Mouse (Mus musculus): Measurements from ENCODE around the gene Pnkp. TPM values are rescaled to one million over a fixed set of nuclear protein-coding genes. Genes with fewer than 3 reads are reported as not detected.

Gene Pnkp
- polyA plus RNA-seq, 1 experiment from 2014 or later = 38.7 TPM

DNA sequence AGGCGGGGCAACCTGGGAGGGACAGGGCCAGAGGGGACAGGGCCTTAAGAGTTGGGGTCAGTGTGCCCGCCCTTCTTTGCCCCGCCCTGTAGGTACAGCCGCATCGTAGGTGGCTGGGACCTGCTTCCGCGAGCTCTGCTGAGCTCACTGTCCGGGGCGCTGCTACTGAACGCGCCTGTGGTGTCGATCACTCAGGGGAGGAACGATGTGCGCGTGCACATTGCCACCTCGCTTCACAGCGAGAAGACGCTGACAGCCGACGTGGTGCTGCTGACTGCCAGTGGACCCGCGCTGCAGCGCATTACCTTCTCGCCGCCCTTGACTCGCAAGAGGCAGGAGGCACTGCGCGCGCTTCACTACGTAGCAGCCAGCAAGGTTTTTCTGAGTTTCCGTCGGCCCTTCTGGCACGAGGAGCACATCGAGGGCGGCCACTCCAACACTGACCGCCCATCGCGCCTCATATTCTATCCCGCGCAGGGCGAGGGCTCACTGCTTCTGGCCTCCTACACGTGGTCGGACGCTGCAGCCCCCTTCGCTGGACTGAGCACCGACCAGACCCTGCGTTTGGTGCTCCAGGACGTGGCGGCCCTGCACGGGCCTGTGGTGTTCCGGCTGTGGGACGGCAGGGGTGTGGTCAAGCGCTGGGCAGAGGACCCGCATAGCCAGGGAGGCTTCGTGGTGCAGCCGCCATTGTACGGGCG is 17.3 kb upstream of the Pnkp start:
- Histone ChIP-seq H3K4me1 (ENCODE audit: insufficient read depth, low read length) (peaks cover 16% of the 10 kb centered on the region), H3K36me3 (ENCODE audit: insufficient read depth, low read length) (peaks cover 34% of the 10 kb centered on the region), H3K27me3 (ENCODE audit: insufficient read depth, low read length) (peaks cover 6% of the 10 kb centered on the region; the same call in 1 of the 2 replicates), H3K9me3 (ENCODE audit: low read length) (no peaks in the 10 kb centered on the region), H3K27ac (ENCODE audit: low read length) (no peak overlapping the region), H3K4me3 (ENCODE audit: low read length) (peak overlapping the region; percentile 39), H3K4me2 (replicated peaks; ENCODE audit: low read depth, low read length) (peak overlapping the region; percentile 67), H3K9ac (replicated peaks; ENCODE audit: low read length) (peak overlapping the region; percentile 60)
- ATAC-seq (ENCODE audit: low FRiP score, low TSS enrichment) = peak; percentile 69
- WGBS = under 1% methylated on average over 57 of the region's 58 CpGs

DNA sequence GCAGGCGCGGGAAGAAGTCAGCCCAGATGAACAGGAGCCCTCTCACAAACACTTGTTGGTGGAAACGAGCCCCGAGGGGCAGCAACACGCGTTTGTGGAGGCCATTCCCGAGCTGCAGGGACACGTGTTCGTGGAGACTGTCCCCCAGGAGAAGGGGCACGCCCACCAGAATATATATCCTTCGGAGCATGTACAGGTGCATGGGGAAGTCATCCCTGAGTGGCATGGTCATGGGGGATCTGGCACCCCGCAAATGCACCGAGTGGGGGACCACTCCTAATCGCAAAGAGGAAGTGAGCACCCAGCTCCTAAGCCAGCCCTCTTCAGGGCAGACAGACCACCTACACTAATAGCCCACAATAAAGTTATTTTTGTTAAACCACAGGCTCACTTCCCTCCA is 16.5 kb upstream of the Pnkp start:
- Histone ChIP-seq H3K9me3 (ENCODE audit: low read length) (no peaks in the 10 kb centered on the region), H3K4me2 (replicated peaks; ENCODE audit: low read depth, low read length) (peak overlapping the region; percentile 67), H3K9ac (replicated peaks; ENCODE audit: low read length) (no peak overlapping the region), H3K27ac (ENCODE audit: low read length) (no peak overlapping the region), H3K36me3 (ENCODE audit: insufficient read depth, low read length) (peaks cover 42% of the 10 kb centered on the region), H3K4me3 (ENCODE audit: low read length) (no peak overlapping the region), H3K4me1 (ENCODE audit: insufficient read depth, low read length) (peaks cover 16% of the 10 kb centered on the region), H3K27me3 (ENCODE audit: insufficient read depth, low read length) (peaks cover 6% of the 10 kb centered on the region; the same call in 1 of the 2 replicates)
- no peak for ATAC-seq (ENCODE audit: low FRiP score, low TSS enrichment)
- WGBS = 47% methylated on average over 14 of the region's 14 CpGs

- Histone ChIP-seq H3K9ac (replicated peaks; ENCODE audit: low read length) (no peak overlapping the region), H3K9me3 (ENCODE audit: low read length) (no peaks in the 10 kb centered on the region), H3K4me1 (ENCODE audit: insufficient read depth, low read length) (peaks cover 12% of the 10 kb centered on the region), H3K27me3 (ENCODE audit: insufficient read depth, low read length) (peaks cover 6% of the 10 kb centered on the region; the same call in 1 of the 2 replicates), H3K36me3 (ENCODE audit: insufficient read depth, low read length) (peaks cover 57% of the 10 kb centered on the region), H3K4me2 (replicated peaks; ENCODE audit: low read depth, low read length) (no peak overlapping the region), H3K27ac (ENCODE audit: low read length) (no peak overlapping the region), H3K4me3 (ENCODE audit: low read length) (no peak overlapping the region)
- 86% methylated on average over 8 of the region's 8 CpGs for WGBS
- ATAC-seq (ENCODE audit: low FRiP score, low TSS enrichment) = no peak
Measured at GRCm38 (mm10) chr7:44841825-44842463, 15.0 kb upstream of the Pnkp start.

- H3K9me3 ChIP-seq (ENCODE audit: low read length) = no peaks in the 10 kb centered on the region
- no peak for ATAC-seq (ENCODE audit: low FRiP score, low TSS enrichment)
- no peak overlapping the region for H3K4me2 ChIP-seq (replicated peaks; ENCODE audit: low read depth, low read length)
- peaks cover 11% of the 10 kb centered on the region for H3K4me1 ChIP-seq (ENCODE audit: insufficient read depth, low read length)
- H3K27me3 ChIP-seq (ENCODE audit: insufficient read depth, low read length) = peaks cover 6% of the 10 kb centered on the region; the same call in 1 of the 2 replicates
- no peak overlapping the region for H3K9ac ChIP-seq (replicated peaks; ENCODE audit: low read length)
- H3K4me3 ChIP-seq (ENCODE audit: low read length) = no peak overlapping the region
- no peak overlapping the region for H3K27ac ChIP-seq (ENCODE audit: low read length)
- WGBS = 92% methylated on average over 10 of the region's 10 CpGs
- peaks cover 57% of the 10 kb centered on the region for H3K36me3 ChIP-seq (ENCODE audit: insufficient read depth, low read length)
Measured at GRCm38 (mm10) chr7:44845006-44845405, 11.9 kb upstream of the Pnkp start.

DNA sequence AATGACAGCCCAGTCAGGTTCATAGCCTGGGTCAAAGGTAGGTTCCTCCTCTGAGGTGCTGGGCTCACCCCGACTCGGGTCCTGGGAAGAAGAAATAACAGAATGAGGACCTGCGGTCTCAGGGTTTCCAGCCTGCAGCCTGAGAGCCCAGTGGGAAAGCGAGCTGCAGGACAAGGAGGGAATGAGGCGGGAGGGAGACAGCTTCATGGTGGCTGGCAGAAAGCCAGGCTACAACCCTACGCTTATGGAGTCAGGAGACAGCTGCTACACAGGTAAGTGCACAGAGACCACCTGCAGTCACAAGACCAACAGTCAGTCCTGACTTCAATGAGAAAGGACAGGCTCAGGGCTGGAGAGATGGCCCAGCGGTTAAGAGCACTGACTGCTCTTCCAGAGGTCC is 10.1 kb upstream of the Pnkp start:
- 84% methylated on average over 7 of the region's 7 CpGs for WGBS
- no peak overlapping the region for H3K4me3 ChIP-seq (ENCODE audit: low read length)
- H3K36me3 ChIP-seq (ENCODE audit: insufficient read depth, low read length) = peaks cover 51% of the 10 kb centered on the region
- no peak overlapping the region for H3K4me2 ChIP-seq (replicated peaks; ENCODE audit: low read depth, low read length)
- H3K4me1 ChIP-seq (ENCODE audit: insufficient read depth, low read length) = peaks cover 20% of the 10 kb centered on the region
- H3K27me3 ChIP-seq (ENCODE audit: insufficient read depth, low read length) = no peaks in the 10 kb centered on the region
- H3K9me3 ChIP-seq (ENCODE audit: low read length) = no peaks in the 10 kb centered on the region
- ATAC-seq (ENCODE audit: low FRiP score, low TSS enrichment) = no peak
- no peak overlapping the region for H3K9ac ChIP-seq (replicated peaks; ENCODE audit: low read length)
- no peak overlapping the region for H3K27ac ChIP-seq (ENCODE audit: low read length)

GRCm38 (mm10) chr7:44847772-44848171 is 9.2 kb upstream of the Pnkp start:
- H3K4me3 ChIP-seq (ENCODE audit: low read length) = peak overlapping the region; percentile 81
- H3K27me3 ChIP-seq (ENCODE audit: insufficient read depth, low read length) = no peaks in the 10 kb centered on the region
- no peak for ATAC-seq (ENCODE audit: low FRiP score, low TSS enrichment)
- H3K27ac ChIP-seq (ENCODE audit: low read length) = peak overlapping the region; percentile 99; the same call in 1 of the 2 replicates
- 75% methylated on average over 5 of the region's 5 CpGs for WGBS
- H3K4me2 ChIP-seq (replicated peaks; ENCODE audit: low read depth, low read length) = peak overlapping the region; percentile 85
- peaks cover 48% of the 10 kb centered on the region for H3K36me3 ChIP-seq (ENCODE audit: insufficient read depth, low read length)
- H3K9ac ChIP-seq (replicated peaks; ENCODE audit: low read length) = peak overlapping the region; percentile 93
- no peaks in the 10 kb centered on the region for H3K9me3 ChIP-seq (ENCODE audit: low read length)
- peaks cover 23% of the 10 kb centered on the region for H3K4me1 ChIP-seq (ENCODE audit: insufficient read depth, low read length)

DNA sequence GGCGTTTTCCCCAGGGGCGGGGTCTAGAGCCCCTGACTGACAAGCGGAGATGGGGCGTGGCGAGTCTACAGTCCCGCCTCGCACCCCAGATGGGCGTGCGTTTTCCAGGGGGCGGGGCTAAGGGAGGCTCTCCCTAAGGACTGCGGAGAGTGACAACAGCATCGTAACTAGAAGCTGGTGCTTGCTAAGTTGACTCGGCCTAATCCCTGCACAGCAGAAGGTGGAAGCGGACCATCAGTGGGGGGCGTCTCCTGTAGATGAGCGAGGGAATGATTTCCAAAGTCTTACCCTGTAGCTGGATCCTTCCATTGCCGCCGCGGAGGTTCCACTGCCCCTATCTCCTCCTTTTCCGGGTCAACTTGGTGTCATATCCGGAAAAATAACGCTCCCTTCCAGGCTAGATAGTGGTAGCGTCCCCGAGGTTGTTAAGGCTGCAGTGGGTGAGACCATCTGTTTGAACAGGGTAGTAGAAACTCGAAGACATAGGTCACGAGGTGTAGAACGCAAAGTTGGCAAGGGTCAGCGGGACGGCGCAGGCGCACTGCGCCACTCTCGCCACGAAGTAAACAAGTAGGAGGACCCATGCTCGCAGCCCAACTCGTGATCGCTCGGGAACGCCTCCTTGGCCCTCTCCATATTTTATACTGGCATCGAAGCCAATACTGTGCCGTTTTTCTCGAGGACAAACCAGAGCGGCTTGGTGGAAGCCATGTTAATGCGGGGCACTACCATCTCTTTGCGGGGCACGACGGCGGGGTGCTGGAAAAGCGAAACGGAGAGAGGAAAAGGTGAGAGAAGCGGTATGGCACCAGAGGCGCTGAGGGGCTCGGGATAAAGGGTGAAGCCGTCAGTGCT is 8.2 kb upstream of the Pnkp start, which contains the start of the genes Akt1s1 and Tbc1d17:
Akt1s1 (plus strand) TSS at position 431 of the 855 bp plus-strand sequence.
Tbc1d17 (minus strand) TSS at position 519 of the 855 bp plus-strand sequence.
- Histone ChIP-seq H3K27ac (ENCODE audit: low read length) (peak within 1 kb of the TSS; percentile 99), H3K4me3 (ENCODE audit: low read length) (peak within 1 kb of the TSS; percentile 81), H3K4me2 (replicated peaks; ENCODE audit: low read depth, low read length) (peak within 1 kb of the TSS; percentile 85), H3K9ac (replicated peaks; ENCODE audit: low read length) (peak within 1 kb of the TSS; percentile 93), H3K36me3 (ENCODE audit: insufficient read depth, low read length) (peaks cover 46% of the 10 kb centered on the region), H3K27me3 (ENCODE audit: insufficient read depth, low read length) (no peaks in the 10 kb centered on the region), H3K9me3 (ENCODE audit: low read length) (no peaks in the 10 kb centered on the region), H3K4me1 (ENCODE audit: insufficient read depth, low read length) (peaks cover 33% of the 10 kb centered on the region)
- 0% methylated on average over 54 of the region's 54 CpGs for WGBS
- peak; percentile 86 for ATAC-seq (ENCODE audit: low FRiP score, low TSS enrichment)

- Histone ChIP-seq H3K36me3 (ENCODE audit: insufficient read depth, low read length) (peaks cover 39% of the 10 kb centered on the region), H3K27me3 (ENCODE audit: insufficient read depth, low read length) (no peaks in the 10 kb centered on the region), H3K4me3 (ENCODE audit: low read length) (peak overlapping the region; percentile 81), H3K27ac (ENCODE audit: low read length) (peak overlapping the region; percentile 99), H3K9me3 (ENCODE audit: low read length) (no peaks in the 10 kb centered on the region), H3K9ac (replicated peaks; ENCODE audit: low read length) (peak overlapping the region; percentile 93), H3K4me1 (ENCODE audit: insufficient read depth, low read length) (peaks cover 38% of the 10 kb centered on the region), H3K4me2 (replicated peaks; ENCODE audit: low read depth, low read length) (peak overlapping the region; percentile 85)
- WGBS = under 1% methylated on average over 40 of the region's 41 CpGs
- ATAC-seq (ENCODE audit: low FRiP score, low TSS enrichment) = peak; percentile 63
Measured at GRCm38 (mm10) chr7:44849416-44850111, 7.4 kb upstream of the Pnkp start.

DNA sequence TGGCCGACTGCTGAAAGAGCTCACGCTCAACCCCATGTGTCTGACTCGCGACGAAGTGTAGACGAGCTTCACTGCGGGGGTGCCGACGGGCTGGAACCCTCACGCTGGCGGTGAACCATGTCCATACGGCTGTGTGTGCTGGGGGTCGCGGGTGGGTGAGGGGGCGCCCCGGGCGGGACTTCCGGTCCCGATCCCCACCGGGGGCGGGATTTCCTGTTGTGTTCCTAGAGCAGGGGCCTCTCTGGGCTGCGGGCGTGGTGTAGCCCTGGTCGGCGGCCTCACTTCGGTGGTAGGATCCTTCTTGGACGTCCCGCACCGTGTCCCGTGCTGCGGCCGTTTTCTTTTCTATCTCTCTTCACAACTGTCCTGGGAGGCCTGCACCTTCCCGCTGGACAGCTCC is 6.8 kb upstream of the Pnkp start:
- WGBS = under 1% methylated on average over 33 of the region's 33 CpGs
- H3K36me3 ChIP-seq (ENCODE audit: insufficient read depth, low read length) = peaks cover 33% of the 10 kb centered on the region
- H3K9ac ChIP-seq (replicated peaks; ENCODE audit: low read length) = peak overlapping the region; percentile 93
- peak overlapping the region; percentile 99 for H3K27ac ChIP-seq (ENCODE audit: low read length)
- peaks cover 43% of the 10 kb centered on the region for H3K4me1 ChIP-seq (ENCODE audit: insufficient read depth, low read length)
- H3K4me3 ChIP-seq (ENCODE audit: low read length) = peak overlapping the region; percentile 81
- no peaks in the 10 kb centered on the region for H3K9me3 ChIP-seq (ENCODE audit: low read length)
- H3K4me2 ChIP-seq (replicated peaks; ENCODE audit: low read depth, low read length) = peak overlapping the region; percentile 85
- ATAC-seq (ENCODE audit: low FRiP score, low TSS enrichment) = peak; percentile 18
- H3K27me3 ChIP-seq (ENCODE audit: insufficient read depth, low read length) = no peaks in the 10 kb centered on the region
